Mouse (Mus musculus) megakaryocyte, embryonic 14.5 days (primary cell): ENCODE results near the gene Prps2. TPM values are rescaled to one million over a fixed set of nuclear protein-coding genes. Genes with fewer than 3 reads are reported as not detected.
A peak's percentile ranks its signal among the peaks of the same experiment; 100 is the strongest.

ENCODE experiments used
- H3K27me3 ChIP-seq: replicated peaks from 2 replicates; pipeline ENCODE3; 2012; ENCODE audit warnings: inconsistent platforms
- H3K36me3 ChIP-seq: replicated peaks from 2 replicates; pipeline ENCODE3; 2012; ENCODE audit warnings: low read length, inconsistent platforms, mixed read lengths
- H3K4me1 ChIP-seq: 2 replicates; pipeline ENCODE4 v1.6.1; 2012; ENCODE audit warnings: inconsistent platforms
- H3K4me3 ChIP-seq: replicated peaks from 2 replicates; pipeline ENCODE3; 2012; ENCODE audit warnings: moderate library complexity, mild to moderate bottlenecking, inconsistent platforms
- H3K9me3 ChIP-seq: 2 replicates; pipeline ENCODE4 v1.6.1; 2012; ENCODE audit warnings: inconsistent platforms
- FLI1 ChIP-seq: IDR thresholded peaks from 2 replicates; pipeline ENCODE4 v1.6.1; 2012; ENCODE audit warnings: low read length, inconsistent platforms, mixed read lengths
- GATA1 ChIP-seq: IDR thresholded peaks from 3 replicates; pipeline ENCODE4 v1.6.1; 2012; ENCODE audit warnings: mixed read lengths, low read length, inconsistent platforms, borderline replicate concordance
- polyA plus RNA-seq: library from polyadenylated mRNA; stranded (reverse); fragments of >175 nt; gene quantifications from 2 replicates; pipeline ENCODE4 v1.2.3, GENCODE M21; 2012; ENCODE audit warnings: low replicate concordance; ENCODE audit not compliant: insufficient read depth

Gene Prps2
- polyA plus RNA-seq, 1 experiment, result 23.8 TPM

- H3K9me3 ChIP-seq, result no peaks in the 10 kb centered on the region
- H3K27me3 ChIP-seq, result peaks cover 2% of the 10 kb centered on the region
- H3K4me1 ChIP-seq, result peaks cover 22% of the 10 kb centered on the region
- H3K4me3 ChIP-seq, result no peak overlapping the region
- peaks cover 24% of the 10 kb centered on the region for H3K36me3 ChIP-seq
- TF ChIP-seq GATA1 (no peak), FLI1 (no peak)
Observed at GRCm38 (mm10) chrX:167353617-167354016, 28.9 kb downstream of the Prps2 start.

GRCm38 (mm10) chrX:167346440-167346839 lies 36.1 kb downstream of the Prps2 start:
- no peaks in the 10 kb centered on the region for H3K9me3 ChIP-seq
- peaks cover 3% of the 10 kb centered on the region for H3K27me3 ChIP-seq
- H3K36me3 ChIP-seq, result peaks cover 24% of the 10 kb centered on the region
- no peak for TF ChIP-seq FLI1
- no peak for TF ChIP-seq GATA1
- no peak overlapping the region for H3K4me3 ChIP-seq
- H3K4me1 ChIP-seq, result peaks cover 8% of the 10 kb centered on the region; the same call in 1 of the 2 replicates

GRCm38 (mm10) chrX:167344356-167344755 lies 38.2 kb downstream of the Prps2 start:
- Histone ChIP-seq H3K4me1 (peaks cover 8% of the 10 kb centered on the region; the same call in 1 of the 2 replicates), H3K4me3 (no peak overlapping the region), H3K36me3 (peaks cover 10% of the 10 kb centered on the region), H3K27me3 (peaks cover 3% of the 10 kb centered on the region), H3K9me3 (no peaks in the 10 kb centered on the region)
- TF ChIP-seq FLI1 (no peak), GATA1 (no peak)

- no peaks in the 10 kb centered on the region for H3K36me3 ChIP-seq
- no peak for TF ChIP-seq GATA1
- TF ChIP-seq FLI1, result no peak
- no peaks in the 10 kb centered on the region for H3K9me3 ChIP-seq
- H3K4me3 ChIP-seq, result no peak overlapping the region
- H3K4me1 ChIP-seq, result peaks cover 8% of the 10 kb centered on the region; the same call in 1 of the 2 replicates
- peaks cover 3% of the 10 kb centered on the region for H3K27me3 ChIP-seq
Observed at GRCm38 (mm10) chrX:167341811-167342210, 40.7 kb downstream of the Prps2 start.

- no peak overlapping the region for H3K4me3 ChIP-seq
- H3K36me3 ChIP-seq, result no peaks in the 10 kb centered on the region
- H3K27me3 ChIP-seq, result peaks cover 1% of the 10 kb centered on the region
- no peaks in the 10 kb centered on the region for H3K9me3 ChIP-seq
- TF ChIP-seq FLI1, result no peak
- TF ChIP-seq GATA1, result no peak
- peaks cover 8% of the 10 kb centered on the region; the same call in 1 of the 2 replicates for H3K4me1 ChIP-seq
Observed at GRCm38 (mm10) chrX:167340190-167340589, 42.4 kb downstream of the Prps2 start.

GRCm38 (mm10) chrX:167337990-167338389 lies 44.6 kb downstream of the Prps2 start:
- H3K9me3 ChIP-seq, result no peaks in the 10 kb centered on the region
- no peak overlapping the region for H3K4me3 ChIP-seq
- H3K36me3 ChIP-seq, result no peaks in the 10 kb centered on the region
- H3K27me3 ChIP-seq, result peaks cover 1% of the 10 kb centered on the region
- TF ChIP-seq FLI1, result no peak
- TF ChIP-seq GATA1, result no peak
- peaks cover 11% of the 10 kb centered on the region for H3K4me1 ChIP-seq

GRCm38 (mm10) chrX:167334571-167334970 lies 48.0 kb downstream of the Prps2 start:
- TF ChIP-seq FLI1 (no peak), GATA1 (no peak)
- H3K4me1 ChIP-seq, result peaks cover 27% of the 10 kb centered on the region
- no peaks in the 10 kb centered on the region for H3K27me3 ChIP-seq
- no peak overlapping the region for H3K4me3 ChIP-seq
- no peaks in the 10 kb centered on the region for H3K36me3 ChIP-seq
- H3K9me3 ChIP-seq, result no peaks in the 10 kb centered on the region

- H3K27me3 ChIP-seq, result no peaks in the 10 kb centered on the region
Observed at GRCm38 (mm10) chrX:167332607-167333006, 49.9 kb downstream of the Prps2 start.

GRCm38 (mm10) chrX:167330993-167331392 lies 51.6 kb downstream of the Prps2 start:
- Histone ChIP-seq H3K4me1 (peaks cover 45% of the 10 kb centered on the region), H3K4me3 (no peak overlapping the region), H3K27me3 (no peaks in the 10 kb centered on the region), H3K36me3 (no peaks in the 10 kb centered on the region), H3K9me3 (no peaks in the 10 kb centered on the region)
- no peak for TF ChIP-seq GATA1
- no peak for TF ChIP-seq FLI1

More at GRCm38 (mm10) chrX:167332607-167333006, 49.9 kb downstream of the Prps2 start:
- Histone ChIP-seq H3K4me1 (peaks cover 41% of the 10 kb centered on the region), H3K4me3 (no peak overlapping the region), H3K9me3 (no peaks in the 10 kb centered on the region), H3K36me3 (no peaks in the 10 kb centered on the region)
- TF ChIP-seq FLI1 (no peak), GATA1 (no peak)

GRCm38 (mm10) chrX:167330399-167330798 lies 52.1 kb downstream of the Prps2 start, which contains the start of gene Tlr7:
Tlr7 (minus strand) TSS chrX:167330558.
- peaks cover 2% of the 10 kb centered on the region for H3K27me3 ChIP-seq
- no peaks in the 10 kb centered on the region for H3K36me3 ChIP-seq
- peak within 1 kb of the TSS; percentile 76 for H3K4me3 ChIP-seq
- H3K9me3 ChIP-seq, result no peaks in the 10 kb centered on the region
- TF ChIP-seq GATA1, result no peak
- no peak for TF ChIP-seq FLI1
- peaks cover 50% of the 10 kb centered on the region for H3K4me1 ChIP-seq

GRCm38 (mm10) chrX:167329620-167330019 lies 52.9 kb downstream of the Prps2 start:
- H3K27me3 ChIP-seq, result peaks cover 2% of the 10 kb centered on the region
- no peak overlapping the region for H3K4me3 ChIP-seq
- peaks cover 50% of the 10 kb centered on the region for H3K4me1 ChIP-seq
- no peaks in the 10 kb centered on the region for H3K9me3 ChIP-seq
- TF ChIP-seq GATA1, result no peak
- no peak for TF ChIP-seq FLI1
- no peaks in the 10 kb centered on the region for H3K36me3 ChIP-seq
